Mouse (Mus musculus) heart, embryonic 16.5 days (tissue): ENCODE results near the gene Pold4. TPM values are rescaled to one million over a fixed set of nuclear protein-coding genes. Genes with fewer than 3 reads are reported as not detected.

Experiments used
- ATAC-seq: fragments of 200-750 bp; cut with Nextera tagmentation; replicated peaks from 2 replicates; pipeline ENCODE4 v1.8.0; 2017; ENCODE audit warnings: moderate number of reproducible peaks; ENCODE audit not compliant: insufficient read depth, low FRiP score; ENCODE audit errors: extremely low read depth
- H3K27ac ChIP-seq: fragments of 300-500 bp; sonication (generic); 2 replicates; pipeline ENCODE4 v1.5.1; 2014; ENCODE audit warnings: mild to moderate bottlenecking, low read length, control low read depth, moderate library complexity
- H3K27me3 ChIP-seq: fragments of 300-500 bp; sonication (generic); 2 replicates; pipeline ENCODE4 v1.6.1; 2014; ENCODE audit warnings: low read length, mixed read lengths; ENCODE audit not compliant: control insufficient read depth, insufficient read depth
- H3K36me3 ChIP-seq: fragments of 300-500 bp; sonication (generic); 2 replicates; pipeline ENCODE4 v1.6.1; 2014; ENCODE audit not compliant: control insufficient read depth, insufficient read depth
- H3K4me1 ChIP-seq: fragments of 300-500 bp; sonication (generic); 2 replicates; pipeline ENCODE4 v1.6.1; 2014; ENCODE audit warnings: low read length, mixed read lengths; ENCODE audit not compliant: control insufficient read depth, insufficient read depth
- H3K4me2 ChIP-seq: fragments of 300-500 bp; sonication (generic); 2 replicates; pipeline ENCODE4 v1.6.1; 2014; ENCODE audit warnings: low read depth, mild to moderate bottlenecking, control low read depth, low read length
- H3K4me3 ChIP-seq: fragments of 300-500 bp; sonication (generic); 2 replicates; pipeline ENCODE4 v1.5.1; 2014; ENCODE audit warnings: mild to moderate bottlenecking, control low read depth, low read length
- H3K9ac ChIP-seq: fragments of 300-500 bp; sonication (generic); 2 replicates; pipeline ENCODE4 v1.6.1; 2014; ENCODE audit warnings: low read length, control low read depth
- H3K9me3 ChIP-seq: fragments of 300-500 bp; sonication (generic); replicated peaks from 2 replicates; pipeline ENCODE4 v1.6.1; 2016; ENCODE audit warnings: low read length; ENCODE audit not compliant: control insufficient read depth
- WGBS: fragments of 180-500 bp; shearing (Covaris S2); extraction: QIAGEN DNeasy Blood & Tissue Kit; methylation state at CpG from one replicate; pipeline ENCODE4 v1.1.7; 2014; 5-methylcytosine and 5-hydroxymethylcytosine counted together
- polyA plus RNA-seq: library from polyadenylated mRNA; unstranded; fragments of >200 nt; fragmentation: Nextera tagmentation; extraction: Ambion mirVana; gene quantifications from 2 replicates; pipeline ENCODE4 v1.2.1, GENCODE M21; 2015

The Pold4 gene
- polyA plus RNA-seq, 1 experiment from 2014 or later: 22.6 TPM

- no peak for ATAC-seq
- no peak overlapping the region for H3K27ac ChIP-seq
- peaks cover 2% of the 10 kb centered on the region; the same call in 1 of the 2 replicates for H3K9me3 ChIP-seq
- no peak overlapping the region for H3K4me3 ChIP-seq
- no peaks in the 10 kb centered on the region for H3K36me3 ChIP-seq
- 85% methylated on average over 7 of the region's 7 CpGs for WGBS
- H3K4me1 ChIP-seq: 0 out of 2 replicates have a peak, but pooled peaks cover 4% of the 10 kb centered on the region
- no peak overlapping the region for H3K9ac ChIP-seq
- H3K27me3 ChIP-seq: no peaks in the 10 kb centered on the region
- H3K4me2 ChIP-seq: no peak overlapping the region
Observed at GRCm38 (mm10) chr19:4254230-4254629, 22.5 kb downstream of the Pold4 start.

GRCm38 (mm10) chr19:4255583-4256162, 24.0 kb downstream of the Pold4 start:
- H3K27me3 ChIP-seq: no peaks in the 10 kb centered on the region
- H3K9me3 ChIP-seq: peaks cover 2% of the 10 kb centered on the region; the same call in 1 of the 2 replicates
- H3K9ac ChIP-seq: no peak overlapping the region
- ATAC-seq: no peak
- WGBS: 69% methylated on average over 11 of the region's 11 CpGs
- no peak overlapping the region for H3K4me3 ChIP-seq
- 0 out of 2 replicates have a peak, but pooled peaks cover 4% of the 10 kb centered on the region for H3K4me1 ChIP-seq
- no peaks in the 10 kb centered on the region for H3K36me3 ChIP-seq
- H3K4me2 ChIP-seq: no peak overlapping the region
- no peak overlapping the region for H3K27ac ChIP-seq

GRCm38 (mm10) chr19:4257216-4257896, 25.7 kb downstream of the Pold4 start:
- Histone ChIP-seq H3K4me3 (peak overlapping the region; percentile 80), H3K36me3 (no peaks in the 10 kb centered on the region), H3K9me3 (peaks cover 2% of the 10 kb centered on the region; the same call in 1 of the 2 replicates), H3K27me3 (no peaks in the 10 kb centered on the region), H3K4me2 (peak overlapping the region; percentile 96), H3K27ac (peak overlapping the region; percentile 50; the same call in 1 of the 2 replicates), H3K4me1 (0 out of 2 replicates have a peak, but pooled peaks cover 4% of the 10 kb centered on the region), H3K9ac (peak overlapping the region; percentile 76)
- peak; percentile 92 for ATAC-seq
- under 1% methylated on average over 41 of the region's 41 CpGs for WGBS

GRCm38 (mm10) chr19:4257897-4258252, 26.2 kb downstream of the Pold4 start:
- Histone ChIP-seq H3K9me3 (peaks cover 2% of the 10 kb centered on the region; the same call in 1 of the 2 replicates), H3K27ac (peak overlapping the region; percentile 50; the same call in 1 of the 2 replicates), H3K4me3 (peak overlapping the region; percentile 80), H3K27me3 (no peaks in the 10 kb centered on the region), H3K4me2 (peak overlapping the region; percentile 96), H3K4me1 (0 out of 2 replicates have a peak, but pooled peaks cover 4% of the 10 kb centered on the region), H3K9ac (peak overlapping the region; percentile 69), H3K36me3 (no peaks in the 10 kb centered on the region)
- no peak; the same call in 1 of the 2 replicates for ATAC-seq
- 19% methylated on average over 12 of the region's 12 CpGs for WGBS

GRCm38 (mm10) chr19:4261038-4261698, 29.5 kb downstream of the Pold4 start:
- Histone ChIP-seq H3K9ac (no peak overlapping the region), H3K27ac (no peak overlapping the region), H3K4me3 (no peak overlapping the region), H3K4me2 (no peak overlapping the region), H3K4me1 (0 out of 2 replicates have a peak, but pooled peaks cover 4% of the 10 kb centered on the region), H3K36me3 (no peaks in the 10 kb centered on the region), H3K9me3 (no peaks in the 10 kb centered on the region), H3K27me3 (no peaks in the 10 kb centered on the region)
- WGBS: 60% methylated on average over 8 of the region's 8 CpGs
- no peak for ATAC-seq

- 57% methylated on average over 6 of the region's 6 CpGs for WGBS
- ATAC-seq: no peak
- H3K9me3 ChIP-seq: no peaks in the 10 kb centered on the region
- H3K36me3 ChIP-seq: no peaks in the 10 kb centered on the region
- no peaks in the 10 kb centered on the region for H3K27me3 ChIP-seq
- no peaks in the 10 kb centered on the region for H3K4me1 ChIP-seq
- H3K4me3 ChIP-seq: no peak overlapping the region
- no peak overlapping the region for H3K9ac ChIP-seq
- H3K27ac ChIP-seq: no peak overlapping the region
- no peak overlapping the region for H3K4me2 ChIP-seq
Observed at GRCm38 (mm10) chr19:4262756-4263155, 31.1 kb downstream of the Pold4 start.

- no peak for ATAC-seq
- H3K27ac ChIP-seq: no peak overlapping the region
- peaks cover 6% of the 10 kb centered on the region; the same call in 1 of the 2 replicates for H3K4me1 ChIP-seq
- no peaks in the 10 kb centered on the region for H3K27me3 ChIP-seq
- H3K4me2 ChIP-seq: no peak overlapping the region
- H3K9ac ChIP-seq: no peak overlapping the region
- no peak overlapping the region for H3K4me3 ChIP-seq
- WGBS: 66% methylated on average over 14 of the region's 14 CpGs
- no peaks in the 10 kb centered on the region for H3K36me3 ChIP-seq
- H3K9me3 ChIP-seq: no peaks in the 10 kb centered on the region
Observed at GRCm38 (mm10) chr19:4263702-4264101, 32.0 kb downstream of the Pold4 start.

- Histone ChIP-seq H3K27ac (no peak overlapping the region), H3K9ac (no peak overlapping the region), H3K4me3 (no peak overlapping the region), H3K4me1 (peaks cover 12% of the 10 kb centered on the region; the same call in 1 of the 2 replicates), H3K27me3 (no peaks in the 10 kb centered on the region), H3K36me3 (no peaks in the 10 kb centered on the region), H3K9me3 (no peaks in the 10 kb centered on the region), H3K4me2 (no peak overlapping the region)
- no peak for ATAC-seq
- 90% methylated on average over 6 of the region's 6 CpGs for WGBS
Observed at GRCm38 (mm10) chr19:4264171-4264780, 32.6 kb downstream of the Pold4 start.
